In genomic region chr2:181582358-181582757, GRCm38 (mm10) we compare ENCODE assay signal across 8 mouse cellular contexts. TPM values are rescaled to one million over a fixed set of nuclear protein-coding genes. Genes with fewer than 3 reads are reported as not detected.
DNase-seq lines count a peak whose midpoint lies in the region; ATAC-seq and TF ChIP-seq lines count a peak whose summit lies in the region.

No protein-coding gene starts in this region.

- no peak overlapping the region for H3K9ac ChIP-seq in lung, embryonic 16.5 days (ENCODE audit: low read length)
- H3K9ac ChIP-seq in intestine, embryonic 16.5 days (ENCODE audit: low read depth, low read length): no peak overlapping the region
- no peak overlapping the region for H3K9ac ChIP-seq in neural tube, embryonic 11.5 days (ENCODE audit: low read length)

- H3K36me3 ChIP-seq in lung, embryonic 16.5 days (ENCODE audit: control insufficient read depth, insufficient read depth, low read length): peaks cover 21% of the 10 kb centered on the region
- 0 out of 2 replicates have a peak, but pooled peaks cover 10% of the 10 kb centered on the region for H3K36me3 ChIP-seq in intestine, embryonic 16.5 days (ENCODE audit: control insufficient read depth, insufficient read depth, low read length)
- H3K36me3 ChIP-seq in neural tube, embryonic 11.5 days (ENCODE audit: control insufficient read depth, insufficient read depth, low read length): peaks cover 17% of the 10 kb centered on the region
- H3K36me3 ChIP-seq in thymus, adult 2 months (ENCODE audit: control insufficient read depth, insufficient read depth, low read length): peaks cover 3% of the 10 kb centered on the region; the same call in 1 of the 2 replicates

- H3K4me2 ChIP-seq in lung, embryonic 16.5 days (ENCODE audit: low read depth, low read length): peak overlapping the region; percentile 95; the same call in 1 of the 2 replicates
- H3K4me2 ChIP-seq in intestine, embryonic 16.5 days (ENCODE audit: low read depth, low read length): peak overlapping the region; percentile 86
- peak overlapping the region; percentile 97; the same call in 1 of the 2 replicates for H3K4me2 ChIP-seq in neural tube, embryonic 11.5 days (ENCODE audit: low read depth)

- no peak for ATAC-seq in lung, embryonic 16.5 days (ENCODE audit: low read depth)
- ATAC-seq in intestine, embryonic 16.5 days: no peak
- no peak for ATAC-seq in neural tube, embryonic 11.5 days (ENCODE audit: insufficient read depth, low FRiP score, low TSS enrichment)

- H3K4me3 ChIP-seq in lung, embryonic 16.5 days (ENCODE audit: low read length): no peak overlapping the region
- no peak overlapping the region for H3K4me3 ChIP-seq in intestine, embryonic 16.5 days (ENCODE audit: low read length)
- H3K4me3 ChIP-seq in neural tube, embryonic 11.5 days (ENCODE audit: low read depth, low read length): no peak overlapping the region
- no peak overlapping the region for H3K4me3 ChIP-seq in thymus, adult 2 months (ENCODE audit: control insufficient read depth, insufficient read depth, low read length)

- no peak overlapping the region for H3K27ac ChIP-seq in lung, embryonic 16.5 days (ENCODE audit: low read length)
- H3K27ac ChIP-seq in intestine, embryonic 16.5 days (ENCODE audit: low read length): no peak overlapping the region
- H3K27ac ChIP-seq in neural tube, embryonic 11.5 days (ENCODE audit: low read depth, low read length): no peak overlapping the region
- no peak overlapping the region for H3K27ac ChIP-seq in thymus, adult 2 months (ENCODE audit: control insufficient read depth, insufficient read depth, low read length)

- no peaks in the 10 kb centered on the region for H3K9me3 ChIP-seq in lung, embryonic 16.5 days (ENCODE audit: control insufficient read depth, low read length)
- H3K9me3 ChIP-seq in intestine, embryonic 16.5 days (ENCODE audit: control insufficient read depth, low read length): no peaks in the 10 kb centered on the region
- no peaks in the 10 kb centered on the region for H3K9me3 ChIP-seq in neural tube, embryonic 11.5 days (ENCODE audit: control insufficient read depth, low read length)

- no peak for TF ChIP-seq CTCF in thymus, adult 2 months (IDR thresholded peaks at IDR 0.05; ENCODE audit: borderline replicate concordance, control insufficient read depth, extremely low read depth, insufficient read depth, low read length, poor library complexity)

- DNase-seq in cerebellum, adult 9-11 months: peak; percentile 61
- DNase-seq in cerebellum, adult 11 months: no peak
- DNase-seq in lung, postnatal 10 days: no peak
- no peak for DNase-seq in neural tube, embryonic 11.5 days (ENCODE audit: low spot score)
- no peak for DNase-seq in thymus, adult 2 months
- DNase-seq in adipocyte (ENCODE audit: low spot score): no peak

- no peaks in the 10 kb centered on the region for H3K27me3 ChIP-seq in lung, embryonic 16.5 days (ENCODE audit: control insufficient read depth, insufficient read depth, low read depth, low read length)
- no peaks in the 10 kb centered on the region for H3K27me3 ChIP-seq in intestine, embryonic 16.5 days (replicated peaks; ENCODE audit: control insufficient read depth, insufficient read depth, low read length)
- no peaks in the 10 kb centered on the region for H3K27me3 ChIP-seq in neural tube, embryonic 11.5 days (ENCODE audit: control insufficient read depth, insufficient read depth, low read length)
- H3K27me3 ChIP-seq in thymus, adult 2 months (ENCODE audit: control insufficient read depth, insufficient read depth, low read length): no peaks in the 10 kb centered on the region

- H3K4me1 ChIP-seq in lung, embryonic 16.5 days (replicated peaks; ENCODE audit: control insufficient read depth, insufficient read depth, low read length): peaks cover 7% of the 10 kb centered on the region
- peaks cover 22% of the 10 kb centered on the region for H3K4me1 ChIP-seq in intestine, embryonic 16.5 days (ENCODE audit: control insufficient read depth, insufficient read depth, low read length)
- 0 out of 2 replicates have a peak, but pooled peaks cover 12% of the 10 kb centered on the region for H3K4me1 ChIP-seq in neural tube, embryonic 11.5 days (ENCODE audit: control insufficient read depth, insufficient read depth, low read length)
- peaks cover 12% of the 10 kb centered on the region for H3K4me1 ChIP-seq in thymus, adult 2 months (replicated peaks; ENCODE audit: control insufficient read depth, insufficient read depth, low read length)

- no peak for TF ChIP-seq POLR2A in thymus, adult 2 months (IDR thresholded peaks at IDR 0.05; ENCODE audit: control insufficient read depth, extremely low read depth, insufficient read depth, low read length, poor library complexity)

- WGBS in lung, embryonic 16.5 days: 77% methylated on average over 2 of the region's 2 CpGs
- WGBS in intestine, embryonic 16.5 days: 95% methylated on average over 2 of the region's 2 CpGs
- WGBS in neural tube, embryonic 11.5 days: 83% methylated on average over 2 of the region's 2 CpGs
- 94% methylated on average over 2 of the region's 2 CpGs for WGBS in thymus, adult 2 months

RNA-seq across cellular contexts. Expression of gene Uckl1, which starts 2.3 kb away (rescaled TPM):
- 49.1 and 54.6 TPM in 2 replicates for polyA plus RNA-seq in lung, embryonic 16.5 days (2015; fragmentation: Nextera tagmentation; extraction: Ambion mirVana)
- polyA plus RNA-seq in intestine, embryonic 16.5 days (2015; fragmentation: Nextera tagmentation; extraction: Ambion mirVana): 75.0 and 78.0 TPM in 2 replicates
- polyA plus RNA-seq in neural tube, embryonic 11.5 days (2014; fragmentation: Nextera tagmentation; extraction: Ambion mirVana): 51.8 and 52.2 TPM in 2 replicates
- 266 and 327 TPM in 2 replicates for polyA plus RNA-seq in thymus, adult 2 months (2012; rRNA removed)

RNA-seq across cellular contexts. Expression of gene Prpf6, which starts 9.3 kb away (rescaled TPM):
- polyA plus RNA-seq in lung, embryonic 16.5 days (2015; fragmentation: Nextera tagmentation; extraction: Ambion mirVana): 59.1 and 59.3 TPM in 2 replicates
- 52.2 and 52.7 TPM in 2 replicates for polyA plus RNA-seq in intestine, embryonic 16.5 days (2015; fragmentation: Nextera tagmentation; extraction: Ambion mirVana)
- 74.8 and 85.1 TPM in 2 replicates for polyA plus RNA-seq in neural tube, embryonic 11.5 days (2014; fragmentation: Nextera tagmentation; extraction: Ambion mirVana)
- polyA plus RNA-seq in thymus, adult 2 months (2012; rRNA removed): 22.2 and 22.5 TPM in 2 replicates

RNA-seq across cellular contexts. Expression of gene Zfp512b, which starts 10.2 kb away (rescaled TPM):
- polyA plus RNA-seq in lung, embryonic 16.5 days (2015; fragmentation: Nextera tagmentation; extraction: Ambion mirVana): 34.9 and 37.2 TPM in 2 replicates
- 20.5 and 20.9 TPM in 2 replicates for polyA plus RNA-seq in intestine, embryonic 16.5 days (2015; fragmentation: Nextera tagmentation; extraction: Ambion mirVana)
- 38.1 and 39.5 TPM in 2 replicates for polyA plus RNA-seq in neural tube, embryonic 11.5 days (2014; fragmentation: Nextera tagmentation; extraction: Ambion mirVana)
- polyA plus RNA-seq in thymus, adult 2 months (2012; rRNA removed): 87.6 and 89.1 TPM in 2 replicates

RNA-seq across cellular contexts. Expression of gene Samd10, which starts 16.7 kb away (rescaled TPM):
- polyA plus RNA-seq in lung, embryonic 16.5 days (2015; fragmentation: Nextera tagmentation; extraction: Ambion mirVana): 30.1 and 31.0 TPM in 2 replicates
- polyA plus RNA-seq in intestine, embryonic 16.5 days (2015; fragmentation: Nextera tagmentation; extraction: Ambion mirVana): 23.9 TPM in 2 replicates
- 74.6 and 90.1 TPM in 2 replicates for polyA plus RNA-seq in neural tube, embryonic 11.5 days (2014; fragmentation: Nextera tagmentation; extraction: Ambion mirVana)
- 26.5 and 29.0 TPM in 2 replicates for polyA plus RNA-seq in thymus, adult 2 months (2012; rRNA removed)
